Mouse (Mus musculus) liver, embryonic 12.5 days (tissue): Measurements from ENCODE around the gene Setd5. TPM values are rescaled to one million over a fixed set of nuclear protein-coding genes. Genes with fewer than 3 reads are reported as not detected.

Experiments used
- ATAC-seq: fragments of 200-750 bp; cut with Nextera tagmentation; 2 replicates; pipeline ENCODE4 v1.8.0; 2017; ENCODE audit warnings: moderate number of reproducible peaks, mild to moderate bottlenecking, moderate library complexity
- H3K27ac ChIP-seq: fragments of 300-500 bp; sonication (generic); 2 replicates; pipeline ENCODE4 v1.5.1; 2016; ENCODE audit warnings: mild to moderate bottlenecking
- H3K27me3 ChIP-seq: fragments of 300-500 bp; sonication (generic); replicated peaks from 2 replicates; pipeline ENCODE4 v1.6.1; 2016; ENCODE audit warnings: mild to moderate bottlenecking, moderate library complexity
- H3K36me3 ChIP-seq: fragments of 300-500 bp; sonication (generic); 2 replicates; pipeline ENCODE4 v1.6.1; 2016; ENCODE audit warnings: mild to moderate bottlenecking, moderate library complexity
- H3K4me1 ChIP-seq: fragments of 300-500 bp; sonication (generic); 2 replicates; pipeline ENCODE4 v1.6.1; 2016
- H3K4me2 ChIP-seq: fragments of 300-500 bp; sonication (generic); 2 replicates; pipeline ENCODE4 v1.6.1; 2016; ENCODE audit warnings: mild to moderate bottlenecking, moderate library complexity
- H3K4me3 ChIP-seq: fragments of 300-500 bp; sonication (generic); 2 replicates; pipeline ENCODE4 v1.5.1; 2016; ENCODE audit warnings: mild to moderate bottlenecking, moderate library complexity
- H3K9ac ChIP-seq: fragments of 300-500 bp; sonication (generic); 2 replicates; pipeline ENCODE4 v1.6.1; 2016; ENCODE audit warnings: mild to moderate bottlenecking, moderate library complexity
- H3K9me3 ChIP-seq: fragments of 300-500 bp; sonication (generic); replicated peaks from 2 replicates; pipeline ENCODE4 v1.6.1; 2016; ENCODE audit warnings: mild to moderate bottlenecking, moderate library complexity
- WGBS: fragments of 180-500 bp; shearing (Covaris S2); methylation state at CpG from one replicate; pipeline ENCODE4 v1.1.7; 2016; ENCODE audit not compliant: insufficient replicate concordance; 5-methylcytosine and 5-hydroxymethylcytosine counted together
- polyA plus RNA-seq: library from polyadenylated mRNA; unstranded; fragments of >200 nt; fragmentation: Nextera tagmentation; extraction: Ambion mirVana; gene quantifications from 2 replicates; pipeline ENCODE4 v1.2.1, GENCODE M21; 2016

Gene Setd5
- polyA plus RNA-seq, 1 experiment from 2014 or later, result 27.2 TPM

DNA sequence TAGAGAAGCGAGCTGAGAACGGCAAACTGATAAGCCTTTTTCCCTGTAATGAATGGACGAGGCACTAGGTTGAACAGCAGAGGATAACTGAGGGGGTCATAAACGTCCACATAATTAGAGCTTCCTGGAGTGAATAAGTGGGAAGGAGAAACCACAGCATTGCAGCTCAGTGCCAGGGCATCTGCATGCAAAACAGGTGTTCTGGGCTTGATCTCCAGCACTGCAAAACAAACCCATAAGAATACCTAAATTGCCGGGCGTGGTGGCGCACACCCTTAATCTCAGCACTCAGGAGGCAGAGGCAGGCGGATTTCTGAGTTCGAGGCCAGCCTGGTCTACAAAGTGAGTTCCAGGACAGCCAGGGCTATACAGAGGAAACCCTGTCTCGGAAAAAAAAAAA, 13.8 kb upstream of the Setd5 start:
- Histone ChIP-seq H3K27ac (no peak overlapping the region), H3K9ac (no peak overlapping the region), H3K9me3 (no peaks in the 10 kb centered on the region), H3K4me1 (peaks cover 3% of the 10 kb centered on the region; the same call in 1 of the 2 replicates), H3K27me3 (no peaks in the 10 kb centered on the region), H3K4me2 (no peak overlapping the region), H3K4me3 (no peak overlapping the region), H3K36me3 (peaks cover 96% of the 10 kb centered on the region)
- ATAC-seq, result no peak
- WGBS, result 80% methylated on average over 10 of the region's 10 CpGs

DNA sequence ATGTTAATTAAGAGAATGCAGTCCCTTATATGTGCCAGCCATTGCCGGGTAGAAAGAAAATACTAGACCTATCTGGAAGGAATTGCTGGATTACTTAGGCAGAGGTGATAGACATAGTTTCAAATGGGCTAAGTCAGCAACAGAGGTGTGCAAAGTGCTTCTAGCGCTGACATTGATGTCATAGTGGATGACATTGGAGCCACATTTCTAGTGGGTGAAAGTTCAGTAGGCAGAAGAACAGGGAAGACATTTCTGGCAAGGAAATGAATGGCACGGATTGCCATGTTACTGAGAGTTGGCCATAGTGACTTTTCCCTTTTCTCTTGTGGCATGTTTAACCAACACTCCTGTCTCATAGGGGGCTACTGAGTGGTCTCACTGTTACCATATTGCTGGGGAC, 12.0 kb upstream of the Setd5 start:
- ATAC-seq, result no peak
- Histone ChIP-seq H3K4me3 (no peak overlapping the region), H3K4me2 (no peak overlapping the region), H3K9me3 (no peaks in the 10 kb centered on the region), H3K4me1 (peaks cover 17% of the 10 kb centered on the region), H3K9ac (no peak overlapping the region), H3K27me3 (no peaks in the 10 kb centered on the region), H3K36me3 (peaks cover 98% of the 10 kb centered on the region), H3K27ac (no peak overlapping the region)
- 84% methylated on average over 3 of the region's 3 CpGs for WGBS

DNA sequence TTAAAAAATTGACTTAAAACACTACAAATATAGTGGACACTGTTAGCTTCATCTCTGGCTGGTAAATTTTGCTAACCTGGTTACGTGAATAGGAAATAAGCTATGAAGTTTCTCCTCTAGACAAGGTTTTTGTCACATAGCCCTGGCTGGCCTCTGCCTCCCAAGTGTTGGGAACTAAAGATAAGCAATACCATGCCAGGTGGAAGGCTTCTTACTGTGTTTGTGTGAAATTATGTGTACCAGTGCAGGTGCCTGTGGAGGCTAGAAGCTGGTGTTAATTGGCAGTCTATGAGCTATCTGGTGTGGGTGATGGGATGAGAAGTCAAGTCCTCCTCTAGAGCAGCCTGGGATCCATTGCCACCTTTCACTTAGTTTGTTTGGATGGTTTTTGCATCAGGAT, 8.0 kb upstream of the Setd5 start:
- H3K9me3 ChIP-seq, result no peaks in the 10 kb centered on the region
- H3K36me3 ChIP-seq, result peaks cover 81% of the 10 kb centered on the region
- no peak for ATAC-seq
- no peak overlapping the region for H3K4me3 ChIP-seq
- peak overlapping the region; percentile 41; the same call in 1 of the 2 replicates for H3K27ac ChIP-seq
- H3K4me1 ChIP-seq, result peaks cover 42% of the 10 kb centered on the region
- H3K27me3 ChIP-seq, result no peaks in the 10 kb centered on the region
- 79% methylated on average over 1 of the region's 1 CpGs for WGBS
- no peak overlapping the region for H3K4me2 ChIP-seq
- no peak overlapping the region for H3K9ac ChIP-seq

DNA sequence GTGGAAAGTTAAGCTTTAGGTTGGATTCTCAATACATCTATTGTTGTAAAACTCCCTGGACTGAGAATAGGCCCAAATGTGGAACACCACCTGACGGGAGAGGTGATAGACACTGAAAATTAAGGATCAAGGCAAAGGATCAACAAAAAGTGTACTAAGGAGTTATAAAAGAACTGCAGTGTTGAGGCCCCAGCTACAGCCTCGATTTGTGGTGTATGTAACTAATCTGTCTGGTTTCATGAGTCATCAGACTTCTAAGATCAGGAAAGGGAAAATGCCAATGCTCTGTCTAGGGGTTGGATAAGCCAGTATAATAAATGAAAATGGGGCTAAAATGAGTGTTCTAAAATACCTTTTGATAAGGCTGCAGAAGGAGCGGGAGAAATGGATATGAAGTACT, 1.9 kb upstream of the Setd5 start:
- H3K27ac ChIP-seq, result peak overlapping the region; percentile 100
- no peaks in the 10 kb centered on the region for H3K9me3 ChIP-seq
- H3K36me3 ChIP-seq, result peaks cover 26% of the 10 kb centered on the region
- H3K9ac ChIP-seq, result peak overlapping the region; percentile 99
- 22% methylated on average over 3 of the region's 3 CpGs for WGBS
- no peak for ATAC-seq
- H3K4me3 ChIP-seq, result peak overlapping the region; percentile 95
- H3K27me3 ChIP-seq, result no peaks in the 10 kb centered on the region
- peaks cover 53% of the 10 kb centered on the region for H3K4me1 ChIP-seq
- H3K4me2 ChIP-seq, result peak overlapping the region; percentile 69

DNA sequence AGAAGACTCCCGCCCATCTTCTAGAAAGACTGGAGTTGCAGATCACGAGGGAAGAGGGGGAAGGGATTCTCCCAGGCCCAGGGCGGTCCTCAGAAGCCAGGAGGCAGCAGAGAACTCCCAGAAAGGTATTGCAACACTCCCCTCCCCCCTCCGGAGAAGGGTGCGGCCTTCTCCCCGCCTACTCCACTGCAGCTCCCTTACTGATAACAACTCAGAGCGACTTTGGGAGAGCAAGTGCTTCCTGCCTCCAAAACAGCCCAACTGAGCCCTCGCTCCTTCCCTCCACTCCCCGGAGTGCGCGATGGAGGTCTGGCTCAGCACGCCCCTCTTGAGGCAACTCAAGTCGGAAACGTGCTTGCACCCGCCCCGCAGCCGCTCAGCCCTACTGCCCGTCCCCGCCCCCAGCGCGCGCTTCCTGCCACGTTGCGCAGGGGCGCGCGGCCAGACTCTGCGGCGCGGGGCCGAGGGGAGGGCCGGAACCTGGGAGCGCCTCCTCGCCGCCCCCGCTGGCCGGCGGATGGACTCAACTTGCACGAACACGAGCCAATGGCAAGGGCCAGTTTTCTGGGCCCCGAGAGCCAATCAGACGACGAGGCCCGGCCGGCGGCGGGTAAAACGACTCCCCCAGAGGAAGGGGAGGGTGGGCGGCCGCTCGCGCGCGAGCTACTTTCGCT, 1.0 kb upstream of the Setd5 start:
- no peaks in the 10 kb centered on the region for H3K9me3 ChIP-seq
- peak overlapping the region; percentile 100 for H3K27ac ChIP-seq

DNA sequence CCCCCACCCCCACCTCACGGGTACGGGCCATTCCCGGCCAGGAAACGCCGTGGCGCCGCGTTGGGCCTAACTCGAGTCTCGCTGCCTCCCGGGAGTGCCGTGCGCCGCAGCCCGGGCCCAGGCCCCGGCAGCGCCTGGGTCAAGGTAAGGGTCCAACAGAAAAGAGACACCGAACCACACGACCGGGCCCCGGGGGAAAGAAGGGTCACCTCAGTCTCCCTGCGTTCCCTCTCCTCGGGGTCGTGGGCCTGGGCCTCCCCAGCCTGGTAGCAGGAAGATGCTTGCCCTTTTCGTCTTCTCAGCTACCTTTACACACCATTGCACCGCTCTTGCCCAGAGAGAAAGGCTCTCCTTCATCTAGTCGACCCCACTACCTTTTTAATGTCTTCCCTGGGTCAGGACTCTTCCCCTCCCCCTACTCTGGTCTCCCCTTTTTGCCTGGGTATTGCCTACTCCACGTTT, 435 bp downstream of the Setd5 start:
- Histone ChIP-seq H3K4me3 (peak overlapping the region; percentile 95), H3K4me1 (peaks cover 58% of the 10 kb centered on the region), H3K9me3 (no peaks in the 10 kb centered on the region), H3K4me2 (peak overlapping the region; percentile 69), H3K27me3 (no peaks in the 10 kb centered on the region), H3K36me3 (peaks cover 25% of the 10 kb centered on the region), H3K9ac (peak overlapping the region; percentile 99), H3K27ac (peak overlapping the region; percentile 100)
- ATAC-seq, result no peak
- 4% methylated on average over 28 of the region's 28 CpGs for WGBS

More for the DNA sequence above, 1.0 kb upstream of the Setd5 start:
- Histone ChIP-seq H3K9ac (peak overlapping the region; percentile 99), H3K36me3 (peaks cover 25% of the 10 kb centered on the region), H3K27me3 (no peaks in the 10 kb centered on the region), H3K4me3 (peak overlapping the region; percentile 95), H3K4me2 (peak overlapping the region; percentile 69), H3K4me1 (peaks cover 54% of the 10 kb centered on the region)
- under 1% methylated on average over 55 of the region's 55 CpGs for WGBS
- ATAC-seq, result peak; percentile 80

DNA sequence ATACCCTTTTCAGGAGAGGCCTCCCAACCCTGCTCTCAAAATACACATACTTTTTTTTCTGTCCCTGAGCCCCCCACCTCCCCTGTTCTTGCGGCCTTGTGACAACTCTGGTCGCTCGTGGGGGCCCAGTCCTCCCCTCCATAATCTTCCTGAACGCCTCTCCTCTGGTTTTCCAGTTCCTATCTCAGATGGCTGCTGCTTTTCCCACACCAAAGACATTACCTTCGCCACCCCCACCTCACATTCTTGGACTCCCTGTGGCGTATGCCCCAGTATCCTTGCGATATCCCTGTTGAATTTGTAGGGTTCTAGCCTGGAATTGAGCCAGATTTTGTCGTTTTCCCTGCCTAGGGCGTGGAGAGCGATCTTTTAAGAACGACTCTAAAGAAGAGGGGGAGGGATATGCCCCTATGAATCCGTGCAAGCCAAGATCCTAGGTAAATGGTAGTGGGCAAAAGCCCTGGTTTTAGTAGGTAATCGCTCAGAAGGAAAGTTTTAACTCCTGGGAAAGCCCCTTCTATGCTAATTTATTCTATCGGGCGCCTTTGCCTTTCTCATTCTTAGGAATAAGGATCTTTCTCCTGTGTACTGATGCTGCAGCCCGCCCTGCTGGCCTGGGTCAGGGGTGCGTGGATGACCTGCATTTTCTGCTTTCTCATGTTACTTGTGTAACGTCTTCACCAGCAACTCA, 1.0 kb downstream of the Setd5 start:
- H3K4me2 ChIP-seq, result peak overlapping the region; percentile 69
- H3K9me3 ChIP-seq, result no peaks in the 10 kb centered on the region
- H3K27me3 ChIP-seq, result no peaks in the 10 kb centered on the region
- WGBS, result under 1% methylated on average over 18 of the region's 18 CpGs
- peaks cover 24% of the 10 kb centered on the region; the same call in 1 of the 2 replicates for H3K36me3 ChIP-seq
- H3K4me1 ChIP-seq, result peaks cover 58% of the 10 kb centered on the region
- peak overlapping the region; percentile 100 for H3K27ac ChIP-seq
- ATAC-seq, result no peak
- H3K9ac ChIP-seq, result peak overlapping the region; percentile 99
- H3K4me3 ChIP-seq, result peak overlapping the region; percentile 95

DNA sequence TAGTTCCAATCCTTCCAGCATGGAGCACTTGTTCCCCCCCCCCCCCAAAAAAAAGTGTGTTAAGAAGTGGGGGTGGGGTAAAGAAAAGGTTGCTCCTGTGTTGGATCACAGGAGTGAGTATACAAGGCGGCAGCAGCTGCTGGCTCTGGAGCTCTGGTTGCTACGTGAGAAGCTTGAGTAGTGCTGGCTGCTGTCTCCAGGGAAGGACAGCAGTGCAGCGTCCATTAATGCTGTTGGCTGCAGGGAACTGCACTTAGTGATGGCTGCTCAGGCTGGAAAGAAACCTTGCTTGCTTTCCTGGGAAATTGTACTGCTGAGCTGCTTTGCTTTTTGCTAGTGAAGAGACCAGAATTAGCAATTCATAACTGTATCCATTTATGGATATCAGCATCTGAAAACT, 2.3 kb downstream of the Setd5 start:
- peak overlapping the region; percentile 95 for H3K4me3 ChIP-seq
- peak overlapping the region; percentile 59 for H3K27ac ChIP-seq
- ATAC-seq, result no peak
- peaks cover 58% of the 10 kb centered on the region for H3K4me1 ChIP-seq
- 4% methylated on average over 3 of the region's 3 CpGs for WGBS
- H3K27me3 ChIP-seq, result no peaks in the 10 kb centered on the region
- peaks cover 20% of the 10 kb centered on the region; the same call in 1 of the 2 replicates for H3K36me3 ChIP-seq
- H3K9ac ChIP-seq, result peak overlapping the region; percentile 99
- H3K9me3 ChIP-seq, result no peaks in the 10 kb centered on the region
- H3K4me2 ChIP-seq, result peak overlapping the region; percentile 69

DNA sequence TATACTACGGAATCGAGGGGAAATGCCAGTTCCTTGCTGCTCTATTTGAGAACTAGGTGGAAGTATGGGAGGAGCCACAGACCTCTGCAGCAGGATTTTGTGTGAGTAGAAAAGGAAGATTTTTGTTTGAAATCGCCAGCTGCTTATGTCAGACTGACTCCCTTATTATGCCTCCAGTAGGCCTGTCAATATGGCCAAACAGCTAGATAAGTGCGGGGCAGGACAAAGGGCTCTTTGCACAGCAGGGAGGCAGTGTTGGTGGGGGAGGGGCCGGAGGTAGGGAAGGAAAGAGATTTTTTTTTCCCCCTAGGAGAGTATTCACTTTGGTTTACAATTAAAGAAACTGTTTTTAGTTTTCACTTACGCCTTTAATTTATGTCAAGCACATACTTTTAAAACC, 5.1 kb downstream of the Setd5 start:
- no peak for ATAC-seq
- Histone ChIP-seq H3K27ac (peak overlapping the region; percentile 43; the same call in 1 of the 2 replicates), H3K27me3 (no peaks in the 10 kb centered on the region), H3K4me2 (peak overlapping the region; percentile 50), H3K9me3 (no peaks in the 10 kb centered on the region), H3K36me3 (peaks cover 20% of the 10 kb centered on the region; the same call in 1 of the 2 replicates), H3K9ac (peak overlapping the region; percentile 30; the same call in 1 of the 2 replicates), H3K4me1 (peaks cover 48% of the 10 kb centered on the region), H3K4me3 (0 out of 2 replicates have a peak overlapping the region, but pooled peaks have one; percentile 5)
- WGBS, result 31% methylated on average over 6 of the region's 6 CpGs

DNA sequence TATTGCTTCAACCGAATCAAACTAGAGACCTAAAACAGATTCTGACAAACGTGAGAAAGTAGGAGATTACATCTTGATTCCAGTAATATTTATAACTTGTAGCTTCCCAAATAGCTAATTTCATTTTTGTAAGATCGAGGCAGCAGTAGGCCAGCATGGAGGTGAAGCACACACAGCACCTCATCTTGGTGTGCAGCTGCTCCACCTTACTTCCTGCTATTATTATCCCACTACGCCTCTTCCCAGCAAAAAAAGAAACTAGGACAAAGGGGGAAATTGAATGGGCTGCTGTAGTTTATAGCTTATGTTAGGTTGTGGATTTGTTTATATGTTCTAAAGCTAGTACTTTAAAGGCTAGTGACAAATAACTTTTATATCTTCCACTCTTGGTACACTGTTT, 7.4 kb downstream of the Setd5 start:
- 68% methylated on average over 4 of the region's 4 CpGs for WGBS
- Histone ChIP-seq H3K27ac (no peak overlapping the region), H3K4me3 (no peak overlapping the region), H3K36me3 (peaks cover 22% of the 10 kb centered on the region), H3K9ac (no peak overlapping the region), H3K4me2 (no peak overlapping the region), H3K4me1 (peaks cover 40% of the 10 kb centered on the region), H3K9me3 (no peaks in the 10 kb centered on the region), H3K27me3 (no peaks in the 10 kb centered on the region)
- ATAC-seq, result no peak

DNA sequence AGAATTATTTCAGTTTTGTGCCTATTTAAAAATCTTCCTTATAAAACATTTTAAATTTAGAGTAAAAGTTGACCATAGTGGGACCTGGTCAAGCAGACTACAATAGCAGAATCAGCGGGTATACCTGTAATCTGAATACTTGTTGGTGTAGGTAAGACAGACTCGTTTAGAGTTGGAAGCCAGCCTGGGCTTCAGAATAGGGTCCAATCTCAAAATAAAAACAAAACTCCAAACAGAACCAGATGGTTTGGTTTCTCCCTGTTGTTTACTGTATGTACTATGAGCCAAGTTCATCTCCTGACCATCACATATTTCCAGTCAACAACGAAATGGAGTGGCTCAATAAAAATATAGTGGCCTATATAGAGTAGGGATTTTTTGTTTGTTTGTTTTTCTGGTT, 16.0 kb downstream of the Setd5 start:
- Histone ChIP-seq H3K4me2 (no peak overlapping the region), H3K9me3 (no peaks in the 10 kb centered on the region), H3K4me3 (no peak overlapping the region), H3K36me3 (peaks cover 13% of the 10 kb centered on the region), H3K27ac (no peak overlapping the region), H3K27me3 (no peaks in the 10 kb centered on the region), H3K4me1 (peaks cover 25% of the 10 kb centered on the region), H3K9ac (no peak overlapping the region)
- ATAC-seq, result no peak
- 80% methylated on average over 3 of the region's 3 CpGs for WGBS

DNA sequence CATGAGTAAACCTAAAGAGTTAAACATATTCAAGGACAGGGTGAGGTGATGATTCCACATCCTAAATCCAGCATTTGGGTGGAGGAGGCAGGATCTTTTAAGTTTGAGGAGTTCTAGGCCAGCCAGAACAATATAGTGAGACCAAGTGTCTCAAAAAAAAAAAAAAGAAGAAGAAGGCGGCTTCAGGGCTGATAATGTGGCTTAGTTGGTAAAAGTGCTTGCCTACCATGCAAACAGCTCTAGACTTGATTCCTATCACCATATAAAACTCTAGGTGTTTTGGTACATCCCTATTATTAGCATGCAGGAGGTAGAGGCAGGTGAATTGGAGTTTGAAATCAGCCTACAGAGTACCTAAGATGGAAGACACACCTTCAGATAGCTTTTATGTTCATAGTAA, 18.4 kb downstream of the Setd5 start:
- Histone ChIP-seq H3K36me3 (peaks cover 10% of the 10 kb centered on the region; the same call in 1 of the 2 replicates), H3K9me3 (no peaks in the 10 kb centered on the region), H3K9ac (no peak overlapping the region), H3K27ac (no peak overlapping the region), H3K4me2 (no peak overlapping the region), H3K4me1 (peaks cover 34% of the 10 kb centered on the region), H3K4me3 (no peak overlapping the region), H3K27me3 (no peaks in the 10 kb centered on the region)
- 86% methylated on average over 1 of the region's 1 CpGs for WGBS
- ATAC-seq, result no peak
